Mouse (Mus musculus) ES-Bruce4 (cell line): ENCODE measurements around the gene Ddx6. TPM values are rescaled to one million over a fixed set of nuclear protein-coding genes. Genes with fewer than 3 reads are reported as not detected.
A peak's percentile ranks its signal among the peaks of the same experiment; 100 is the strongest.
"Not testable (repeated sequence)": the region's sequence is repeated elsewhere in the genome, so short reads cannot be mapped to it uniquely, and the experiment has no call there.

Source experiments
- H3K27ac ChIP-seq: 2 replicates; pipeline ENCODE4 v1.5.1; 2012; ENCODE audit warnings: low read length, inconsistent platforms; ENCODE audit not compliant: insufficient read depth
- H3K27me3 ChIP-seq: 2 replicates; pipeline ENCODE4 v1.6.1; 2012; ENCODE audit warnings: mild to moderate bottlenecking, low read length, inconsistent platforms; ENCODE audit not compliant: control insufficient read depth, poor library complexity, insufficient read depth, severe bottlenecking
- H3K36me3 ChIP-seq: 2 replicates; pipeline ENCODE4 v1.6.1; 2012; ENCODE audit warnings: inconsistent platforms, mild to moderate bottlenecking, low read length, moderate library complexity; ENCODE audit not compliant: control insufficient read depth, poor library complexity, insufficient read depth, severe bottlenecking
- H3K4me1 ChIP-seq: one replicate; pipeline ENCODE4 v1.8.1; 2011; ENCODE audit warnings: low read length; ENCODE audit not compliant: control insufficient read depth, insufficient read depth
- H3K4me3 ChIP-seq: 2 replicates; pipeline ENCODE4 v1.5.1; 2011; ENCODE audit warnings: low read depth, mild to moderate bottlenecking, low read length
- H3K9ac ChIP-seq: 2 replicates; pipeline ENCODE4 v1.6.1; 2012; ENCODE audit warnings: low read depth, mild to moderate bottlenecking, inconsistent platforms; ENCODE audit not compliant: poor library complexity, severe bottlenecking
- H3K9me3 ChIP-seq: replicated peaks from 2 replicates; pipeline ENCODE4 v1.6.1; 2012; ENCODE audit warnings: mild to moderate bottlenecking, low read length, inconsistent platforms; ENCODE audit not compliant: control insufficient read depth, poor library complexity, insufficient read depth, severe bottlenecking
- CTCF ChIP-seq: IDR thresholded peaks from one replicate; pipeline ENCODE4 v1.8.1; 2011; ENCODE audit warnings: low read depth, low read length
- EP300 ChIP-seq: IDR thresholded peaks from 2 replicates; pipeline ENCODE4 v1.6.1; 2011; ENCODE audit warnings: low read depth, low read length; ENCODE audit not compliant: insufficient read depth
- POLR2A ChIP-seq: IDR thresholded peaks from one replicate; pipeline ENCODE4 v1.8.1; 2011; ENCODE audit warnings: low read length; ENCODE audit not compliant: insufficient read depth
- polyA plus RNA-seq: library from polyadenylated mRNA; stranded (reverse); fragments of >200 nt; gene quantifications from 2 replicates; pipeline ENCODE4 v1.2.4, GENCODE M21; 2011; ENCODE audit warnings: low read depth; ENCODE audit not compliant: missing spikeins, insufficient read depth, insufficient read length

Gene Ddx6
- polyA plus RNA-seq, 1 experiment: 176 TPM

DNA sequence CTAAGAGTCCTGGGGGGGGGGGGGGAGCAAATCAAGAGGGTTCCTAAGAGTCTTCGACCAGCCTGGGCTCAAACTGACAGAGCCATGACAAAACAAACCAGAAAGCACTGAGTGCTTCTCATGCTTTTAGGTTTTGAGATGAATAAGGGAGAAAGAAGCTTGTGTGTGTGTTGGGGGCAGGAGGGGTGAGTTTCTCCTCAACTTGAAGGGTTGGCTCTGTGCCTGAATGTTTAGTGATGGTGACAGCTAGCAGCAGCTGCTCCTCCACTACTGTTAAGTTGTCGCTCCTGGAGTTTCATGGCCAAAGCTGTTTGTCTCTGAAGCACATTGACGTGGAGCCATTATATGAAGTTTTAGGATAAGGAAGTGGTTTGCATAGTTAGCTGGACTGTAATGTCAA is 16.4 kb downstream of the Ddx6 start:
- TF ChIP-seq CTCF: no peak
- TF ChIP-seq POLR2A: no peak
- no peak for TF ChIP-seq EP300
- Histone ChIP-seq H3K9ac (no peak overlapping the region), H3K9me3 (no peaks in the 10 kb centered on the region), H3K27me3 (no peaks in the 10 kb centered on the region), H3K36me3 (peaks cover 79% of the 10 kb centered on the region), H3K4me3 (no peak overlapping the region), H3K27ac (peak overlapping the region; percentile 44; the same call in 1 of the 2 replicates), H3K4me1 (peaks cover 2% of the 10 kb centered on the region)

- no peak for TF ChIP-seq CTCF
- TF ChIP-seq EP300: no peak
- no peak for TF ChIP-seq POLR2A
- peaks cover 2% of the 10 kb centered on the region for H3K4me1 ChIP-seq
- no peak overlapping the region for H3K9ac ChIP-seq
- H3K4me3 ChIP-seq: no peak overlapping the region
- no peaks in the 10 kb centered on the region for H3K27me3 ChIP-seq
- no peak overlapping the region for H3K27ac ChIP-seq
- peaks cover 78% of the 10 kb centered on the region for H3K36me3 ChIP-seq
- no peaks in the 10 kb centered on the region for H3K9me3 ChIP-seq
Measured at GRCm38 (mm10) chr9:44624390-44624789, 19.7 kb downstream of the Ddx6 start.

DNA sequence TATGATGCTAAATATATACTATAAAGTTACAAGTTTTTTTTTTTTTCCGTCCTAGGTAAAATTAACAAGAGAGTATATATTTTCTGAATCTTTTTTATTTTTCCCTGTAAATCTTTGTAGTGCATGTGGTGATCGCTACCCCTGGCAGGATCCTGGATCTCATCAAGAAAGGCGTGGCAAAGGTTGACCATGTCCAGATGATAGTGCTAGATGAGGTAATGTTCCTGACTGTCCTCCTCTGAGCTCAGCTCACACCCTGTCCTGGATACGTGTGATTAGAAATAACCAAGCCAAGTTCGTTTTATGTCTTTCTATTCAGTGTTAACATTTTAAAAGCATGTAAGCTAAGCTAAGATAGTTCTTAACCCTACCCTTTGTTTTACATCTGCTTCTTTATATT is 21.6 kb downstream of the Ddx6 start:
- TF ChIP-seq CTCF: no peak
- no peak for TF ChIP-seq POLR2A
- no peak for TF ChIP-seq EP300
- peaks cover 2% of the 10 kb centered on the region for H3K4me1 ChIP-seq
- H3K9me3 ChIP-seq: no peaks in the 10 kb centered on the region
- peaks cover 81% of the 10 kb centered on the region for H3K36me3 ChIP-seq
- H3K27ac ChIP-seq: no peak overlapping the region
- no peak overlapping the region for H3K4me3 ChIP-seq
- H3K9ac ChIP-seq: no peak overlapping the region
- H3K27me3 ChIP-seq: no peaks in the 10 kb centered on the region

DNA sequence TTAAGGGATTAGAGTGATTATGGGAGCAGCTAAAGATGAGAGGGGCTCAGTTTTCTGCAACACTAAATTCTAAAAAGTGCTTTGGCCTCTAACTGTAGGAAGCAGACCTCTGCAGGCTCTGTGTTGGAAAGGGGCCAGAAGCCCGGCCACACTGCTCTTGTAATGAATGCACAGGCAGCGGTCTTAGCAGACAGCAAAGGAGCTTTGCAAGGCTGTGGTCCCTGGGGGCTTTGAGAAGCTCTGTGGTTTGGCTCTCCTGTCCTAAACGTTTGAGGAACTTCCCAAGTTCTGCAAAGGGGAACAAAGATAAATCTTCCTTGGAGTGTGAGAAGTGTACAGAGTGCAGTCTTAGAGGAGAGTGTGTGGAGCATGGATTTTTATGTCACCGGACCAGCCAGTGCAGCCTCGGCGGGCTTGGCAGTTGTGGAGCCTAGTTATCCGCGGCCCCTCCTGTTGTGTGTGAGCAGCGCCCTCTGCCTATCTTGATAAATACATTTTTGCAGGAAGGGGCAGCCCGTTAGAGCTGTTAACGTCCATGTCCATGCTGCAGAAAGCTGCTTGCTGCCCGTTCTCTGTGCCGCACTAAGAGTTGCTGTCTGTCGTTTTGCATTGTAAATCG is 33.0 kb downstream of the Ddx6 start:
- H3K9ac ChIP-seq: no peak overlapping the region
- H3K36me3 ChIP-seq: peaks cover 47% of the 10 kb centered on the region
- no peak overlapping the region for H3K4me3 ChIP-seq
- H3K27ac ChIP-seq: no peak overlapping the region
- H3K27me3 ChIP-seq: no peaks in the 10 kb centered on the region
- no peaks in the 10 kb centered on the region for H3K4me1 ChIP-seq
- H3K9me3 ChIP-seq: no peaks in the 10 kb centered on the region
- TF ChIP-seq CTCF (peak; percentile 39), POLR2A (no peak), EP300 (no peak)

DNA sequence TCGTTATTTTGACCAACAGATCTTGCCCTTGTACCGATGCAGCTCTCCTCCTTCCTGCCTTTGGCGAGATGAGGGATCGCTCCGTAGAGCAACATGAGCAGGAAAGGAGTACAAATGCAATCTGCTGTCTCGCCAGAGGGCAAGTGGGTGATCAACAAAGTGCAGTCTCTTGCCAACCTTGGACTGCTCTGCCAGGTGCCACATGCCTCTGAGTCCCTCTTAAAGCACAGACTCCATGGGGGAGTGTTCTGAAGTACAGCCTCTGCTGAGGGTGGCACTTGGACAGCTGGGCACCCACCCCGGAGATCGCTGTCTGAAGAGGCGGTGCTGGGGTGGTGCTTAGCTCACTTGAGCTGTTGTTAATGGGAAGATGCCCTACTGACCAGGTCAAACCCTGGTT is 34.0 kb downstream of the Ddx6 start:
- H3K27me3 ChIP-seq, H3K4me1 ChIP-seq, H3K9me3 ChIP-seq, H3K27ac ChIP-seq, H3K9ac ChIP-seq, H3K4me3 ChIP-seq: not testable (repeated sequence)
- H3K36me3 ChIP-seq: peaks cover 36% of the 10 kb centered on the region

- H3K27ac ChIP-seq, H3K4me1 ChIP-seq, H3K9me3 ChIP-seq, H3K9ac ChIP-seq, H3K4me3 ChIP-seq, H3K27me3 ChIP-seq: not testable (repeated sequence)
- H3K36me3 ChIP-seq: peaks cover 25% of the 10 kb centered on the region
Measured at GRCm38 (mm10) chr9:44640028-44640427, 35.3 kb downstream of the Ddx6 start.
